In the genomic region with DNA sequence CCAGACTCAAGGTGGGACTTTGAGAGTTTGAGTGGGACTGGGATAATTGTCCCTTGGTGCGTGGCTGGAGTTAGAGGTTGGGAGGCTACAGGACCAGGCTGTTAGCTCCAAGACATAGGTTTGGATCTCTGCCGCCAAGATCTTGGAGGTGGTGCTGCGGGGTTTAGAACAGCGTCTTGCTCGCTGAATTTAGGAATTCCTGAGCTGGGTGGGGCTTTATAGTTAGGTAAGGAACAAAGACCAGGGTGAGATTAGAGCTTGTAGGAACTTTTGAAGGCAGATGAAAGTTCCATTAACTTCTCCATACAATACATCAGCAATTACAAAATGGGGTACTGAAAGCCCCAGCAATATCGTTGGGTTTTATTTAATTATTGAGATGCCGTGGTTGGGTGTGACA, we compare ENCODE assay signal across 10 mouse cellular contexts. TPM values are rescaled to one million over a fixed set of nuclear protein-coding genes. Genes with fewer than 3 reads are reported as not detected.
DNase-seq lines count a peak whose midpoint lies in the region; ATAC-seq and TF ChIP-seq lines count a peak whose summit lies in the region.
"Had no signal": no experiment of that assay in that cellular context is flagged by ENCODE, and none has a peak within 500 bp of the region (broad histone marks: within the 10 kb centered on the region; RNA-seq: fewer than 3 reads in every experiment).

No protein-coding gene starts in this region.

- WGBS in heart, postnatal 0 days: 38% methylated on average over 7 of the region's 7 CpGs
- WGBS in liver, embryonic 12.5 days (ENCODE audit: insufficient replicate concordance): 30% methylated on average over 7 of the region's 7 CpGs

- H3K9ac ChIP-seq in heart, postnatal 0 days (replicated peaks; ENCODE audit: low read depth, low read length): no peak overlapping the region
- H3K9ac ChIP-seq in ES-Bruce4 (ENCODE audit: low read depth, poor library complexity, severe bottlenecking): 0 out of 2 replicates have a peak overlapping the region, but pooled peaks have one; percentile 9
- no peak overlapping the region for H3K9ac ChIP-seq in liver, embryonic 12.5 days

- no peak for DNase-seq in heart, postnatal 0 days (ENCODE audit: low spot score)
- DNase-seq in heart, postnatal 14 days: no peak
- DNase-seq in ZHBTc4 (ENCODE audit: low read depth, low spot score): peak; percentile 83
- no peak for DNase-seq in layer of hippocampus, adult 9-11 months
- DNase-seq in left cerebral cortex, adult 18-20 months (ENCODE audit: low spot score in 2 of 2): no peak
- DNase-seq in urinary bladder, postnatal 14 days (ENCODE audit: low spot score): no peak
- DNase-seq: left cerebral cortex, postnatal 4 days had no signal

- TF ChIP-seq CTCF in heart, postnatal 0 days (IDR thresholded peaks at IDR 0.05; ENCODE audit: low read depth): no peak
- no peak for TF ChIP-seq CTCF in ES-Bruce4 (IDR thresholded peaks at IDR 0.05; ENCODE audit: low read depth, low read length)

- peak overlapping the region; percentile 30; the same call in 1 of the 2 replicates for H3K4me3 ChIP-seq in heart, postnatal 0 days (ENCODE audit: low read depth, low read length)
- H3K4me3 ChIP-seq in ES-Bruce4 (ENCODE audit: low read depth, low read length): no peak overlapping the region
- peak overlapping the region; percentile 43 for H3K4me3 ChIP-seq in liver, embryonic 12.5 days

- TF ChIP-seq POLR2A in ES-Bruce4 (IDR thresholded peaks at IDR 0.05; ENCODE audit: insufficient read depth, low read length): no peak

- intact Hi-C loops in heart, postnatal 14 days (cut with DNase I): loop anchor here (5.0 kb wide), 1 partner anchor 132 kb away; no protein-coding TSS in a partner anchor

- no peak for ATAC-seq in heart, postnatal 0 days (ENCODE audit: insufficient read depth, low read depth)
- no peak for ATAC-seq in liver, embryonic 12.5 days

- H3K36me3 ChIP-seq in heart, postnatal 0 days (replicated peaks; ENCODE audit: control insufficient read depth, insufficient read depth, low read length): no peaks in the 10 kb centered on the region
- H3K36me3 ChIP-seq in ES-Bruce4 (ENCODE audit: control insufficient read depth, insufficient read depth, low read length, poor library complexity, severe bottlenecking): no peaks in the 10 kb centered on the region
- H3K36me3 ChIP-seq in liver, embryonic 12.5 days: no peaks in the 10 kb centered on the region

- peaks cover 52% of the 10 kb centered on the region for H3K27me3 ChIP-seq in heart, postnatal 0 days (ENCODE audit: control insufficient read depth, insufficient read depth, low read length)
- H3K27me3 ChIP-seq in ES-Bruce4 (ENCODE audit: control insufficient read depth, insufficient read depth, low read length, poor library complexity, severe bottlenecking): no peaks in the 10 kb centered on the region
- peaks cover 60% of the 10 kb centered on the region for H3K27me3 ChIP-seq in liver, embryonic 12.5 days (replicated peaks)

- no peaks in the 10 kb centered on the region for H3K9me3 ChIP-seq in heart, postnatal 0 days (replicated peaks; ENCODE audit: control insufficient read depth, low read length)
- no peaks in the 10 kb centered on the region for H3K9me3 ChIP-seq in ES-Bruce4 (replicated peaks; ENCODE audit: control insufficient read depth, insufficient read depth, low read length, poor library complexity, severe bottlenecking)
- H3K9me3 ChIP-seq in liver, embryonic 12.5 days (replicated peaks): no peaks in the 10 kb centered on the region

- TF ChIP-seq EP300 in heart, postnatal 0 days (IDR thresholded peaks at IDR 0.05; ENCODE audit: low read depth): no peak
- no peak for TF ChIP-seq EP300 in ES-Bruce4 (IDR thresholded peaks at IDR 0.05; ENCODE audit: insufficient read depth, low read depth, low read length)

- H3K4me1 ChIP-seq in heart, postnatal 0 days (ENCODE audit: control insufficient read depth, insufficient read depth): peaks cover 7% of the 10 kb centered on the region
- peaks cover 6% of the 10 kb centered on the region for H3K4me1 ChIP-seq in ES-Bruce4 (ENCODE audit: control insufficient read depth, insufficient read depth, low read length)
- peaks cover 50% of the 10 kb centered on the region for H3K4me1 ChIP-seq in liver, embryonic 12.5 days

- H3K27ac ChIP-seq in heart, postnatal 0 days (ENCODE audit: low read depth): no peak overlapping the region
- H3K27ac ChIP-seq in ES-Bruce4 (ENCODE audit: insufficient read depth, low read length): peak overlapping the region; percentile 45; the same call in 1 of the 2 replicates
- no peak overlapping the region for H3K27ac ChIP-seq in liver, embryonic 12.5 days

- peak overlapping the region; percentile 35; the same call in 1 of the 2 replicates for H3K4me2 ChIP-seq in heart, postnatal 0 days (ENCODE audit: low read depth, low read length)
- peak overlapping the region; percentile 73 for H3K4me2 ChIP-seq in liver, embryonic 12.5 days

RNA-seq across cellular contexts. Expression of gene Cyth2, which starts 14.4 kb away (rescaled TPM):
- total RNA-seq in heart, postnatal 0 days (2014; rRNA removed; ENCODE audit: low replicate concordance): 99.9 and 102 TPM in 2 replicates
- 86.5 and 90.0 TPM in 2 replicates for polyA plus RNA-seq in heart, postnatal 0 days (2015; fragmentation: Nextera tagmentation; extraction: Ambion mirVana)
- total RNA-seq in heart, postnatal 14 days (2021): 10 to 100 TPM; 73.9 to 77.1 TPM
- 75.1 and 75.8 TPM in 2 replicates for polyA plus RNA-seq in ES-Bruce4 (2011; ENCODE audit: insufficient read depth, insufficient read length, low read depth, missing spikeins)
- 47.1 and 54.2 TPM in 2 replicates for polyA plus RNA-seq in liver, embryonic 12.5 days (2016; fragmentation: Nextera tagmentation; extraction: Ambion mirVana)
- total RNA-seq in left cerebral cortex, adult 18-20 months (2021): 100 to 1,000 TPM; 191 to 210 TPM

RNA-seq across cellular contexts. Expression of gene Sult2b1, which starts 15.5 kb away (rescaled TPM):
- not detected in 2 replicates for total RNA-seq in heart, postnatal 0 days (2014; rRNA removed; ENCODE audit: low replicate concordance)
- 0.23 and 0.27 TPM in 2 replicates for polyA plus RNA-seq in heart, postnatal 0 days (2015; fragmentation: Nextera tagmentation; extraction: Ambion mirVana)
- total RNA-seq in heart, postnatal 14 days (2021): not detected
- 5.4 and 6.4 TPM in 2 replicates for polyA plus RNA-seq in ES-Bruce4 (2011; ENCODE audit: insufficient read depth, insufficient read length, low read depth, missing spikeins)
- 0.77 and 0.81 TPM in 2 replicates for polyA plus RNA-seq in liver, embryonic 12.5 days (2016; fragmentation: Nextera tagmentation; extraction: Ambion mirVana)
- total RNA-seq in left cerebral cortex, adult 18-20 months (2021): 10 to 100 TPM; 11.3 to 13.7 TPM
- total RNA-seq: monocyte, adult 5-6 weeks had no signal

RNA-seq across cellular contexts. Expression of gene Lmtk3, which starts 16.5 kb away (rescaled TPM):
- total RNA-seq in heart, postnatal 0 days (2014; rRNA removed; ENCODE audit: low replicate concordance): 0.31 TPM in 1 of 2 replicates, not detected in the other
- polyA plus RNA-seq in heart, postnatal 0 days (2015; fragmentation: Nextera tagmentation; extraction: Ambion mirVana): not detected in 2 replicates
- total RNA-seq in heart, postnatal 14 days (2021): under 1 TPM in 1 of 2 experiments, not detected in 1; 0.12 TPM
- polyA plus RNA-seq in ES-Bruce4 (2011; ENCODE audit: insufficient read depth, insufficient read length, low read depth, missing spikeins): 9.6 and 11.3 TPM in 2 replicates
- 0.10 and 0.32 TPM in 2 replicates for polyA plus RNA-seq in liver, embryonic 12.5 days (2016; fragmentation: Nextera tagmentation; extraction: Ambion mirVana)
- total RNA-seq in left cerebral cortex, adult 18-20 months (2021): 100 to 1,000 TPM; 229 to 237 TPM
- total RNA-seq: monocyte, adult 5-6 weeks had no signal

RNA-seq across cellular contexts. Expression of gene Kcnj14, which starts 24.6 kb away (rescaled TPM):
- 0.35 TPM in 1 of 2 replicates, not detected in the other for total RNA-seq in heart, postnatal 0 days (2014; rRNA removed; ENCODE audit: low replicate concordance)
- polyA plus RNA-seq in heart, postnatal 0 days (2015; fragmentation: Nextera tagmentation; extraction: Ambion mirVana): 0.26 and 0.29 TPM in 2 replicates
- under 1 TPM; 0.74 to 1.00 TPM for total RNA-seq in heart, postnatal 14 days (2021)
- polyA plus RNA-seq in ES-Bruce4 (2011; ENCODE audit: insufficient read depth, insufficient read length, low read depth, missing spikeins): 0.75 TPM in 1 of 2 replicates, not detected in the other
- 0.27 and 0.50 TPM in 2 replicates for polyA plus RNA-seq in liver, embryonic 12.5 days (2016; fragmentation: Nextera tagmentation; extraction: Ambion mirVana)
- 1 to 10 TPM; 2.2 to 2.6 TPM for total RNA-seq in left cerebral cortex, adult 18-20 months (2021)
- total RNA-seq: monocyte, adult 5-6 weeks had no signal

RNA-seq across cellular contexts. Expression of gene Grwd1, which starts 30.7 kb away (rescaled TPM):
- 26.7 and 28.8 TPM in 2 replicates for total RNA-seq in heart, postnatal 0 days (2014; rRNA removed; ENCODE audit: low replicate concordance)
- polyA plus RNA-seq in heart, postnatal 0 days (2015; fragmentation: Nextera tagmentation; extraction: Ambion mirVana): 19.3 and 22.7 TPM in 2 replicates
- 10 to 100 TPM in 1 of 2 experiments, 1 to 10 TPM in 1; 8.6 to 12.5 TPM for total RNA-seq in heart, postnatal 14 days (2021)
- 32.3 and 36.3 TPM in 2 replicates for polyA plus RNA-seq in ES-Bruce4 (2011; ENCODE audit: insufficient read depth, insufficient read length, low read depth, missing spikeins)
- 61.4 and 67.0 TPM in 2 replicates for polyA plus RNA-seq in liver, embryonic 12.5 days (2016; fragmentation: Nextera tagmentation; extraction: Ambion mirVana)
- 10 to 100 TPM; 20.1 to 23.2 TPM for total RNA-seq in left cerebral cortex, adult 18-20 months (2021)

Comparison
In these comparisons a context has a peak if more than half of its experiments do, and no peak if none do; other contexts are left out.
1. RNA of gene Sult2b1, which starts 15.5 kb away (total RNA-seq): 11.3 to 13.7 TPM in left cerebral cortex, adult 18-20 months; not detected in heart, postnatal 0 days and not detected in heart, postnatal 14 days; every median in the first group is over 10 times any median in the second.
2. RNA of gene Lmtk3, which starts 16.5 kb away (total RNA-seq): 229 to 237 TPM in left cerebral cortex, adult 18-20 months; 0.31 TPM in heart, postnatal 0 days and 0.12 TPM in heart, postnatal 14 days; every median in the first group is over 100 times any median in the second.